Mouse (Mus musculus) limb, embryonic 12.5 days (tissue): ENCODE measurements around the gene Cul7. TPM values are rescaled to one million over a fixed set of nuclear protein-coding genes. Genes with fewer than 3 reads are reported as not detected.

Source experiments
- ATAC-seq: fragments of 200-750 bp; cut with Nextera tagmentation; 2 replicates; pipeline ENCODE4 v1.8.0; 2017; ENCODE audit warnings: low read depth, moderate TSS enrichment; ENCODE audit not compliant: insufficient number of reproducible peaks, insufficient read depth, low FRiP score, low TSS enrichment
- H3K27ac ChIP-seq: fragments of 300-500 bp; sonication (generic); 2 replicates; pipeline ENCODE4 v1.5.1; 2016; ENCODE audit warnings: mild to moderate bottlenecking, moderate library complexity
- H3K27me3 ChIP-seq: fragments of 300-500 bp; sonication (generic); 2 replicates; pipeline ENCODE4 v1.6.1; 2016; ENCODE audit warnings: mild to moderate bottlenecking, moderate library complexity
- H3K36me3 ChIP-seq: fragments of 300-500 bp; sonication (generic); 2 replicates; pipeline ENCODE4 v1.6.1; 2016; ENCODE audit warnings: mild to moderate bottlenecking, moderate library complexity
- H3K4me1 ChIP-seq: fragments of 300-500 bp; sonication (generic); replicated peaks from 2 replicates; pipeline ENCODE4 v1.6.1; 2016
- H3K4me2 ChIP-seq: fragments of 300-500 bp; sonication (generic); 2 replicates; pipeline ENCODE4 v1.6.1; 2016; ENCODE audit warnings: mild to moderate bottlenecking, moderate library complexity
- H3K4me3 ChIP-seq: fragments of 300-500 bp; sonication (generic); replicated peaks from 2 replicates; pipeline ENCODE4 v1.5.1; 2016; ENCODE audit warnings: mild to moderate bottlenecking
- H3K9ac ChIP-seq: fragments of 300-500 bp; sonication (generic); replicated peaks from 2 replicates; pipeline ENCODE4 v1.6.1; 2016; ENCODE audit warnings: mild to moderate bottlenecking, moderate library complexity
- H3K9me3 ChIP-seq: fragments of 300-500 bp; sonication (generic); 2 replicates; pipeline ENCODE4 v1.6.1; 2016; ENCODE audit warnings: mild to moderate bottlenecking, moderate library complexity
- WGBS: fragments of 180-500 bp; shearing (Covaris S2); methylation state at CpG from one replicate; pipeline ENCODE4 v1.1.7; 2016; 5-methylcytosine and 5-hydroxymethylcytosine counted together
- polyA plus RNA-seq: library from polyadenylated mRNA; unstranded; fragments of >200 nt; fragmentation: Nextera tagmentation; extraction: Ambion mirVana; gene quantifications from 2 replicates; pipeline ENCODE4 v1.2.1, GENCODE M21; 2016

Cul7 gene
- polyA plus RNA-seq, 1 experiment from 2014 or later: 56.1 TPM

DNA sequence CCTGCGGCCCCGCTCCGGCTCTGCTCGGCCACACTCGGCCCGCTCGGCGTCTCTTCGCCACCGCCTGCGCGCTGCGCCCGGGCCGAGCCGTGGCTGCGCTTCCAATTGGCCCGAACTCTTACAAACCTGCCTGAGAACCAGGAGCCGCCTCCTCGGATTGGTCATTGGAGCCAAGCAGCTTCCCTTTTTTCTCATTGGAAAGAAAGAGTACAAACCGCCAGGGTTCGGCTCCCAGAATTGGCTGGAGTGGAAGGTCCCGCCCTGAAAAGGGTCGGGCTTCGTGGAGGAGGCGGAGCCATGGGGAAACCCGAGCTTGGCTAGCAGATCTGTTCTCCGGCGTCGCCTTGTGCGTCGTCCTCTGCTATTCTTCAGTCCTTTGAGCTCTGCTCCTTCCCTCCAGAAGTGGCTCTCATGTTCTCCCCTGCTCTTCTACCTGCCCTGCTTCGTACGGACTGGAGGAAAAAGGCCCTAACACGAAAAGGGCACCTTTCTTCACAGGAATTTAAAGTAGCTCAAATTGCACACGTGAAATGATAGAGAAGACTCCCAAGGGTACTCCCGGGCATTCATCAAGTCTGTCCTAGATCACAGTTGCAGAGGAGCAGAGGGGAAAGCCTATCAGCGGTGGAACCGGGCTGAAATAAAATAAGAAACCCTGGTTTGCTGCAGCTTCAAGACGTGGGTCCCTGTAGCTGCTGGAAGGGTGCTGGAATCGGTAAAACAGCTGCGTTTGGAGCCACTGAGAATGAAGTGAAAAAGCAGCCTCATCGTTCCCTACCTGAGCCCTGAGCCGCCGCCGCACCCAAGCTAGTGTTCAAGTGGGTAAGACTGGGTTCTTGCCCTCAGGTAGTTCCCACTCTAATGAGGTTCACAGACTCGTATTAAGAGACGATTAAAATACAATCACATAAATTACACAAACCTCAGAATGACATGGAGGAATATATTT lies 55.0 kb downstream of the Cul7 start, which contains the start of gene Ppp2r5d:
Gene Ppp2r5d, minus strand, starts transcription at position 225 of the 949 bp plus-strand sequence.
- peak; percentile 94 for ATAC-seq
- Histone ChIP-seq H3K9me3 (no peaks in the 10 kb centered on the region), H3K4me3 (peak within 1 kb of the TSS; percentile 89), H3K4me2 (peak within 1 kb of the TSS; percentile 87), H3K36me3 (peaks cover 7% of the 10 kb centered on the region; the same call in 1 of the 2 replicates), H3K9ac (peak within 1 kb of the TSS; percentile 91), H3K4me1 (peaks cover 36% of the 10 kb centered on the region), H3K27ac (peak within 1 kb of the TSS; percentile 93), H3K27me3 (no peaks in the 10 kb centered on the region)
- WGBS: 1% methylated on average over 48 of the region's 48 CpGs

DNA sequence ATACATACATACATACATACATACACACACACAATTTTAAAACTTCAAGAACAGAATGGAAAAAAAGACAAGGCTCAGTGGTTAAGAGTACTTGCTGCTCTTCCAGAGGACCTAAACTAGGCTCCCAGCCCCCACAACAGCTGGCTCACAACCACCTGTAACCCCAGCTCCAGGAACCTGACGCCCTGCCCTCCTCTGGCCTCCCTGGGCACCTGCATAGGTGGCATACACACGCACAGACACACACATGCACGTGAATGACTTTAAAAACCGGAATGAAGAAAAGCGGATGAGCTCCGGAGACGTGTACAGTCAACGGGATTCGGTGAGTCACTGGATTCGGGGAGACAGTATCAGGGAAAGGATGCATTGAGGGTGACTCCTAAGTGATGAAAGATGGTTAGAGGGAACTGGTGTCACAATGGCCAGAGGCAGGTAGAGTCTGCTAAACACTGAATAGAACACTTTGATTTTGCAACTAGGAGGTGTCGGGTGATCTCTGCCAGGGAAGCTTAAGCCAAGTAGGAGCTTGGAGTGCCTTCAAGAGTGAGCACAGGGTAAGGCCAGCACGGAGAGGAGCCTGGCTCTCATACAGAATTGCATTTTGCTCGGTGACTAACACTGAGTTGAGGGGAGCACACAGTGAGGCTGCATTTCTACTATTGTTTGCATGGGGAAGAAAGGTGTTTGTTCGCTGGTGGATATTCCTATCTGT lies 56.4 kb downstream of the Cul7 start:
- H3K36me3 ChIP-seq: peaks cover under 1% of the 10 kb centered on the region; the same call in 1 of the 2 replicates
- peaks cover 36% of the 10 kb centered on the region for H3K4me1 ChIP-seq
- no peak overlapping the region for H3K27ac ChIP-seq
- no peak overlapping the region for H3K4me3 ChIP-seq
- H3K4me2 ChIP-seq: peak overlapping the region; percentile 87; the same call in 1 of the 2 replicates
- WGBS: 92% methylated on average over 14 of the region's 14 CpGs
- H3K9me3 ChIP-seq: no peaks in the 10 kb centered on the region
- no peak overlapping the region for H3K9ac ChIP-seq
- no peaks in the 10 kb centered on the region for H3K27me3 ChIP-seq
- ATAC-seq: no peak

DNA sequence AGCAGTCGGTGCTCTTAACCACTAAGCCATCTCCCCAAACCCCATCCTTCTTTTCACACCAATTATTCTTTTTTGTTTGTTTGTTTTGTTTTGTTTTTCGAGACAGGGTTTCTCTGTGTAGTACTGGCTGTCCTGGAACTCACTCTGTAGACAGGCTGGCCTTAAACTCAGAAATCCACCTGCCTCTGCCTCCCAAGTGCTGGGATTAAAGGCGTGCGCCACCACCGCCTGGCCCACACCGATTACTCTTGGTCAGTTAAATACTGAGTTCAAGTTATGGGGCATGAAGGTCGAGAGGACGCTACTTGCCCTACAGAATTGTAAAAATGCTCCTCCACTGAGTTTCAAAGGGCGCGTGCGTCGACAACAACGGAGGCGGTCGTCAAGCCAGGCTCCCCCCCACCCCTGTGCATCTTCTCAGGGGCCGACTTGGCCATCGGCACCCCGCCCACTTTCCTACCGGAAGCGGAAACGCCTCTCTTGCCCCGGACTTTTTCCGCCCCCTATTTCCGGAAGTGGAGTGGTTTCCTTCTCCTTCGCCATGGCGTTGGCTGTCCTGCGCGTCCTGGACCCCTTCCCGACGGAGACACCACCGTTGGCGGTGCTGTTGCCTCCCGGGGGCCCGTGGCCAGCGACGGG lies 60.9 kb downstream of the Cul7 start, which contains the start of gene Pex6:
Gene Pex6, plus strand, starts transcription at position 505 of the 639 bp plus-strand sequence.
- ATAC-seq: peak; percentile 76; the same call in 1 of the 2 replicates
- Histone ChIP-seq H3K4me3 (peak within 1 kb of the TSS; percentile 100), H3K36me3 (peaks cover 27% of the 10 kb centered on the region), H3K27me3 (no peaks in the 10 kb centered on the region), H3K9ac (peak within 1 kb of the TSS; percentile 94), H3K4me2 (peak within 1 kb of the TSS; percentile 99), H3K9me3 (no peaks in the 10 kb centered on the region), H3K4me1 (peaks cover 19% of the 10 kb centered on the region), H3K27ac (peak within 1 kb of the TSS; percentile 78)
- WGBS: 8% methylated on average over 36 of the region's 36 CpGs

DNA sequence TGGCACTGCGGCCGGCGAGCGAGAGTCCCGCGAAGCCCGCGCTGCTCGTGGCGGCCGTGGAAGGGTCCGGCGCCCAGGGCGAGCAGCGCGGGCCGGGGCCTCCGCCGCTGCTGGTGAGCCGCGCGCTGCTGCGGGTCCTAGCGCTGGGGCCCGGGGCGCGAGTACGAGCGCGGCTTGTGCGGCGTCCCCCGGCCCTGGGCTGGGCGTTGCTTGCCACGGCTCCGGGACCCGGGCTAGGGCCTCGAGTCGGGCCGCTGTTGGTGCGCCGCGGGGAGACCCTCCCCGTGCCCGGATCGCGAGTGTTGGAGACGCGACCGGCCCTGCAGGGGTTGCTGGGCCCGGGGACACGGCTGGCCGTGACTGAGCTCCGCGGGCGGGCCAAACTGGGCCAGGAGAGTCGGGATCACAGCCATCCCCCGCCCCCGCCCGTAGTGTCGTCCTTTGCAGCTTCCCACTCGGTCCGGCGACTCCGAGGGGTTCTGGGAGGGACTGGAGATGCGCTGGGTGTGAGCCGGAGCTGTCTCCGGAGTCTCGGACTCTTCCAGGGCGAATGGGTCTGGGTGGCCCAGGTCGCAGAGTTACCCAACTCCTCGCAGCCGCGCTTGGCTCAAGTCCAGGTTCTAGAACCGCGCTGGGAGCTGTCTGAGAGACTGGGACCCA lies 61.6 kb downstream of the Cul7 start:
- Histone ChIP-seq H3K4me1 (peaks cover 14% of the 10 kb centered on the region), H3K4me3 (peak overlapping the region; percentile 100), H3K4me2 (peak overlapping the region; percentile 99), H3K27me3 (no peaks in the 10 kb centered on the region), H3K36me3 (peaks cover 33% of the 10 kb centered on the region), H3K9me3 (no peaks in the 10 kb centered on the region), H3K9ac (peak overlapping the region; percentile 94), H3K27ac (peak overlapping the region; percentile 78)
- 0 out of 2 replicates have a peak, but pooled peaks have one; percentile 35 for ATAC-seq
- under 1% methylated on average over 76 of the region's 76 CpGs for WGBS

DNA sequence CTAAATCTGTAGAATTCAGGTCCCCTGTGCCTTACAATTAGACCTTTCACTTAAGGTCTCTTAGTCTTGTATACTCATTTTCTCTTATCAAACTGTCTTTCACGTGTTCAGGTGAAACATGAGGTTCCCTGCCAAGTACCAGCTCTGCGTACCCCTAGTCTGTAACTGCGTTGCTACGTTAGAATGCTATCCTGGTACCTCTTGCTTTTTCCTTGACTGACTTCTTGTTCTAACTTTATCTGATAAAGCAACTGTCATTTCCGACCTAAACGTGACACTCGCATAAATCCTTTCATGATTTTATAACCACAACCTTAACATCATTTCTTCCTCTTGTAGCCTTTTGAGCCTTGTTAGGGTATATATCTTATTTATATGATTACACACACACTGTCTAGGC lies 62.3 kb downstream of the Cul7 start:
- H3K9ac ChIP-seq: peak overlapping the region; percentile 94
- H3K9me3 ChIP-seq: no peaks in the 10 kb centered on the region
- H3K4me3 ChIP-seq: peak overlapping the region; percentile 100
- peaks cover 14% of the 10 kb centered on the region for H3K4me1 ChIP-seq
- ATAC-seq: no peak
- peak overlapping the region; percentile 99 for H3K4me2 ChIP-seq
- H3K36me3 ChIP-seq: peaks cover 40% of the 10 kb centered on the region
- WGBS: 76% methylated on average over 7 of the region's 7 CpGs
- no peak overlapping the region for H3K27ac ChIP-seq
- H3K27me3 ChIP-seq: no peaks in the 10 kb centered on the region

DNA sequence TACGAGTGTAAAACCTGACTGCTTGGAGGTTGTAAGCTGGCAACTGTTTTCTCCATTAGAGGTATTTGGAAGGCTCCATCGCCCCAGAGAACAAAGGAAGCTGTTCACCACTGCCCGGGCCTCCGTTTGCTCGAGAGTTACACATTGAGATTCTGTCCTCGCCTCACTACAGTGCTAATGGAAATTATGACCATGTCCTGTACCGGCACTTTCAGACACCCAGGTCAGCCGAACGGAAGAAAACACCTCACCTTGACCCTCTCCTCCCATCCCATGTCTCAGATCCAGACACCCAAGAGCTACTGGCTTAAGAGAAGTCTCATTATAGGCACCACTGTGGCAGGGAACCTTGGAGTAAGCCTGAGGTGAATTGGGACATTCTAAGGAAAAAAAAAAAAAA lies 63.7 kb downstream of the Cul7 start:
- H3K4me3 ChIP-seq: no peak overlapping the region

More for the DNA sequence above, 63.7 kb downstream of the Cul7 start:
- Histone ChIP-seq H3K27me3 (no peaks in the 10 kb centered on the region), H3K4me2 (no peak overlapping the region), H3K9ac (no peak overlapping the region), H3K9me3 (no peaks in the 10 kb centered on the region), H3K27ac (no peak overlapping the region), H3K4me1 (peaks cover 14% of the 10 kb centered on the region), H3K36me3 (peaks cover 51% of the 10 kb centered on the region)
- WGBS: 90% methylated on average over 9 of the region's 9 CpGs
- ATAC-seq: no peak

Other genes starting within 250 kb of the Cul7 start
- 0.40 and 0.63 TPM in 2 replicates for gene Crip3, start 221.4 kb upstream of the Cul7 start, polyA plus RNA-seq
- gene Slc22a7, start 211.9 kb upstream of the Cul7 start, polyA plus RNA-seq: not detected in 2 replicates
- gene Ttbk1, start 162.7 kb upstream of the Cul7 start, polyA plus RNA-seq: 0.34 and 0.45 TPM in 2 replicates
- gene Dnph1, start 153.6 kb upstream of the Cul7 start, polyA plus RNA-seq: 51.6 and 55.3 TPM in 2 replicates
- 8.9 and 10.8 TPM in 2 replicates for gene Cul9, start 103.9 kb upstream of the Cul7 start, polyA plus RNA-seq
- gene Srf, start 94.2 kb upstream of the Cul7 start, polyA plus RNA-seq: 11.8 and 12.4 TPM in 2 replicates
- 156 and 165 TPM in 2 replicates for gene Ptk7, start 20.8 kb upstream of the Cul7 start, polyA plus RNA-seq
- gene Klc4, start 4.3 kb upstream of the Cul7 start, polyA plus RNA-seq: 27.2 and 27.6 TPM in 2 replicates
- gene Mrpl2, start 4.1 kb upstream of the Cul7 start, polyA plus RNA-seq: 99.5 and 112 TPM in 2 replicates
- gene Rrp36, start 24.0 kb downstream of the Cul7 start, polyA plus RNA-seq: 68.8 and 70.0 TPM in 2 replicates
- 137 and 150 TPM in 2 replicates for gene Mea1, start 28.5 kb downstream of the Cul7 start, polyA plus RNA-seq
- gene Klhdc3, start 30.6 kb downstream of the Cul7 start, polyA plus RNA-seq: 117 and 122 TPM in 2 replicates
- gene Ppp2r5d, start 54.8 kb downstream of the Cul7 start, polyA plus RNA-seq: 108 and 117 TPM in 2 replicates
- 37.7 and 42.1 TPM in 2 replicates for gene Pex6, start 61.1 kb downstream of the Cul7 start, polyA plus RNA-seq
- gene Gnmt, start 78.8 kb downstream of the Cul7 start, polyA plus RNA-seq: 0.48 and 0.73 TPM in 2 replicates
- gene Cnpy3, start 101.9 kb downstream of the Cul7 start, polyA plus RNA-seq: 58.5 and 64.8 TPM in 2 replicates
- 0.16 and 0.55 TPM in 2 replicates for gene Ptcra, start 113.4 kb downstream of the Cul7 start, polyA plus RNA-seq
- 49.8 and 52.6 TPM in 2 replicates for gene 2310039H08Rik, start 122.3 kb downstream of the Cul7 start, polyA plus RNA-seq
- 179 and 210 TPM in 2 replicates for gene Rpl7l1, start 132.3 kb downstream of the Cul7 start, polyA plus RNA-seq
- 4.4 and 4.8 TPM in 2 replicates for gene Bicral, start 208.1 kb downstream of the Cul7 start, polyA plus RNA-seq
- gene Tbcc, start 240.3 kb downstream of the Cul7 start, polyA plus RNA-seq: 71.7 and 78.7 TPM in 2 replicates